Mouse (Mus musculus): ENCODE measurements around the gene Lrrc45. TPM values are rescaled to one million over a fixed set of nuclear protein-coding genes. Genes with fewer than 3 reads are reported as not detected.
"Not testable (repeated sequence)": the region's sequence is repeated elsewhere in the genome, so short reads cannot be mapped to it uniquely, and the experiment has no call there.

The Lrrc45 gene
- polyA plus RNA-seq, 1 experiment, result 34.3 TPM

DNA sequence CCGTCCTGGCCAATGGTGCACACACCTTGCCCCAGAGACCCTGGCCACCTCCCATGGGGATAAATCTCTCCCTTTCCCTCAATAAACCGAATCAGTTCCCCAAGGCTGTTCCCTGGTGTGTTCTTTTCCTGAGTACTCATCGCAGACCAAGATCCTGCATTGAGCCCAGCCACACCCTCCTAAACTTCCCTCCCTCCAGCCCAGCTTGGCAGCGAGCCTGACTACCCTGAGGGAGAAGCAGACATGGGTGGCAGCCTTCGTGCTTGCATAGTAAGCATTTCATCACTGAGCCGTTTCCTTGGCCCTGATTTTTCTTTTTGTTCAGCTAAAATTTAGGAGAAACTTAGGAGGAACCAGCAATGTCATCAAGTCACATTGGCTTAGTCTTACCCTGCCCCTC lies 19.8 kb downstream of the Lrrc45 start:
- H3K4me3 ChIP-seq (ENCODE audit: insufficient read depth, low read length), result no peak overlapping the region
- TF ChIP-seq POLR2A (IDR thresholded peaks at IDR 0.05; ENCODE audit: borderline replicate concordance, low read depth, low read length), result no peak
- no peak for TF ChIP-seq CTCF (IDR thresholded peaks at IDR 0.05; ENCODE audit: low read depth, low read length)
- peaks cover 48% of the 10 kb centered on the region for H3K4me1 ChIP-seq (ENCODE audit: control insufficient read depth, insufficient read depth, low read length)
- peak overlapping the region; percentile 80 for H3K27ac ChIP-seq (ENCODE audit: insufficient read depth, low read depth, low read length)

GRCm38 (mm10) chr11:120736424-120736823 lies 22.7 kb downstream of the Lrrc45 start:
- no peak overlapping the region for H3K27ac ChIP-seq (ENCODE audit: insufficient read depth, low read depth, low read length)
- TF ChIP-seq CTCF (IDR thresholded peaks at IDR 0.05; ENCODE audit: low read depth, low read length) (no peak), POLR2A (IDR thresholded peaks at IDR 0.05; ENCODE audit: borderline replicate concordance, low read depth, low read length) (no peak)
- peaks cover 23% of the 10 kb centered on the region for H3K4me1 ChIP-seq (ENCODE audit: control insufficient read depth, insufficient read depth, low read length)
- H3K4me3 ChIP-seq (ENCODE audit: insufficient read depth, low read length), result no peak overlapping the region

- TF ChIP-seq CTCF (IDR thresholded peaks at IDR 0.05; ENCODE audit: low read depth, low read length), result no peak
- TF ChIP-seq POLR2A (IDR thresholded peaks at IDR 0.05; ENCODE audit: borderline replicate concordance, low read depth, low read length), result no peak
- Histone ChIP-seq H3K27ac (ENCODE audit: insufficient read depth, low read depth, low read length) (no peak overlapping the region), H3K4me3 (ENCODE audit: insufficient read depth, low read length) (no peak overlapping the region), H3K4me1 (ENCODE audit: control insufficient read depth, insufficient read depth, low read length) (peaks cover 3% of the 10 kb centered on the region; the same call in 1 of the 2 replicates)
Observed at GRCm38 (mm10) chr11:120740981-120741380, 27.3 kb downstream of the Lrrc45 start.

DNA sequence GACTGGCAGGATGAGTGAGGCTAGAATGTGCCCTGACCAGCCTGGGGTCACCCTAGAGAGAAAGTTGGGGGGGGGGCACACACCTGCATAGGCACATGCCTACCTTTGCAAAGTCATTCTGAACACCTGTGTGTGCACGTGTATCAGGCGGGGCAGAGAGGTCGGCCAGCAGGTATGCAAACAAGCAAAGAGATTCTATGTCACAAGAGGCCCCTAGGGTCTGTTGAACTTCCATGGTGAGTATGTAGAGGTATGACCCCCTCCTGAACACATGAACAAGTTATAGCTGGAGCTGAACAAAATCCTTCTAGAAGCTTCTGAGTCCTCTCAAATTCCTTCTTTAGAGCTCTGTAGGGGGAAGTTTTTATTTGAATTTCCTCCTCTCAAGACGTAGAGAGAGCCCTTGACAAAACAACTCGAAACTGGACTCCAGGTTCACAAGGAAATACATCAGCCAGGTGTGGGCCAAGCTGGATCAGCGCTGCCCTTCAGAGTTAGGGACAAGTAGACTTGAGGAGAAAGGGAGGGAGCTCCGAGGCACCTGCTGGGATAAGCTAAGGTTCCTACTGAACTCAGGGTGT lies 30.5 kb downstream of the Lrrc45 start:
- TF ChIP-seq POLR2A (IDR thresholded peaks at IDR 0.05; ENCODE audit: borderline replicate concordance, low read depth, low read length) (no peak), CTCF (IDR thresholded peaks at IDR 0.05; ENCODE audit: low read depth, low read length) (no peak)
- Histone ChIP-seq H3K4me3 (ENCODE audit: insufficient read depth, low read length) (no peak overlapping the region), H3K27ac (ENCODE audit: insufficient read depth, low read depth, low read length) (no peak overlapping the region), H3K4me1 (ENCODE audit: control insufficient read depth, insufficient read depth, low read length) (peaks cover 26% of the 10 kb centered on the region)

DNA sequence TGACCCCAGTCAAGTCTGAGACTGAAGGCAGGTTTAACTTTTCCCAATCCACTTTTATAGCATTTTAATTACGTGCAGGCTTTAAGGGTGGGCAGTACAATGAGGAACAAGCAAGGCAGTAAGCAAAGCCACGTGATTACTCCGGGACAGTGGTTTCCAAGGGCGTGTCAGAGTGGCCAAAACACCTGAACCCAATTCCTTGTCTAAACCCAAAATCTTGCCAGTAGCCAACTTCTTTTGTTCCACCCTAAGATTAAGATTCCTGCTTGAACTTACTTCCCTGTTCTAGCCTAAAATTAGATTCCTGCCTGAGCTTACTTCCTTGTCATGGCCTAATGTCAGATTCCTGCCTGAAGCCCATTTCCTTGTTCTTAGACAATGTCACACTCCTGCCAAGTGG lies 34.2 kb downstream of the Lrrc45 start:
- peak overlapping the region; percentile 88 for H3K27ac ChIP-seq (ENCODE audit: insufficient read depth, low read depth, low read length)
- TF ChIP-seq CTCF (IDR thresholded peaks at IDR 0.05; ENCODE audit: low read depth, low read length), result no peak
- no peak for TF ChIP-seq POLR2A (IDR thresholded peaks at IDR 0.05; ENCODE audit: borderline replicate concordance, low read depth, low read length)
- peaks cover 37% of the 10 kb centered on the region for H3K4me1 ChIP-seq (ENCODE audit: control insufficient read depth, insufficient read depth, low read length)
- H3K4me3 ChIP-seq (ENCODE audit: insufficient read depth, low read length), result no peak overlapping the region

DNA sequence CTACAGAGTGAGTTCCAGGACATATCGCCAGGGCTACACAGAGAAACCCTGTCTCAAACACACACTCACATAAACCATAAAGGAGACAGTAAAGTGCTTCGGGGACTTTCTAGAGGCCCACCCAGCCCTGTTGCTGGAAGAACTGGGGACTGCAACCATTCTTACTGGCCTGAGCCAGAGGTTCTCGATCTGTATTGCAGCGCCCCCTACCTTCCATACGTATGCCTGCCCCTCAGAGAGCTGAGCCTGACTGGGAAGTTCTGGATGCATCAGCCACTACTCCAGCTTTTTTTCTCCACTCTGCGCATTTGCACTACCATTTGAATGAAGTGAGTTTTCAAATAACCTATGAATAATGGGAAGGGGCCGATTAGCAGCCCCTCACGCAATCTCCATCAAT lies 35.7 kb downstream of the Lrrc45 start:
- no peak overlapping the region for H3K27ac ChIP-seq (ENCODE audit: insufficient read depth, low read depth, low read length)
- H3K4me1 ChIP-seq (ENCODE audit: control insufficient read depth, insufficient read depth, low read length), result peaks cover 37% of the 10 kb centered on the region
- no peak overlapping the region for H3K4me3 ChIP-seq (ENCODE audit: insufficient read depth, low read length)
- peak; percentile 63; the same call in 1 of the 2 replicates for TF ChIP-seq CTCF (IDR thresholded peaks at IDR 0.05; ENCODE audit: low read depth, low read length)
- no peak for TF ChIP-seq POLR2A (IDR thresholded peaks at IDR 0.05; ENCODE audit: borderline replicate concordance, low read depth, low read length)

GRCm38 (mm10) chr11:120751606-120752005 lies 37.9 kb downstream of the Lrrc45 start:
- TF ChIP-seq CTCF (IDR thresholded peaks at IDR 0.05; ENCODE audit: low read depth, low read length) (no peak), POLR2A (IDR thresholded peaks at IDR 0.05; ENCODE audit: borderline replicate concordance, low read depth, low read length) (no peak)
- Histone ChIP-seq H3K4me1 (ENCODE audit: control insufficient read depth, insufficient read depth, low read length) (peaks cover 28% of the 10 kb centered on the region), H3K4me3 (ENCODE audit: insufficient read depth, low read length) (no peak overlapping the region), H3K27ac (ENCODE audit: insufficient read depth, low read depth, low read length) (no peak overlapping the region)

- TF ChIP-seq POLR2A (IDR thresholded peaks at IDR 0.05; ENCODE audit: borderline replicate concordance, low read depth, low read length) (no peak), CTCF (IDR thresholded peaks at IDR 0.05; ENCODE audit: low read depth, low read length) (no peak)
- peaks cover 9% of the 10 kb centered on the region for H3K4me1 ChIP-seq (ENCODE audit: control insufficient read depth, insufficient read depth, low read length)
- no peak overlapping the region for H3K27ac ChIP-seq (ENCODE audit: insufficient read depth, low read depth, low read length)
- no peak overlapping the region for H3K4me3 ChIP-seq (ENCODE audit: insufficient read depth, low read length)
Observed at GRCm38 (mm10) chr11:120760236-120760635, 46.5 kb downstream of the Lrrc45 start.

DNA sequence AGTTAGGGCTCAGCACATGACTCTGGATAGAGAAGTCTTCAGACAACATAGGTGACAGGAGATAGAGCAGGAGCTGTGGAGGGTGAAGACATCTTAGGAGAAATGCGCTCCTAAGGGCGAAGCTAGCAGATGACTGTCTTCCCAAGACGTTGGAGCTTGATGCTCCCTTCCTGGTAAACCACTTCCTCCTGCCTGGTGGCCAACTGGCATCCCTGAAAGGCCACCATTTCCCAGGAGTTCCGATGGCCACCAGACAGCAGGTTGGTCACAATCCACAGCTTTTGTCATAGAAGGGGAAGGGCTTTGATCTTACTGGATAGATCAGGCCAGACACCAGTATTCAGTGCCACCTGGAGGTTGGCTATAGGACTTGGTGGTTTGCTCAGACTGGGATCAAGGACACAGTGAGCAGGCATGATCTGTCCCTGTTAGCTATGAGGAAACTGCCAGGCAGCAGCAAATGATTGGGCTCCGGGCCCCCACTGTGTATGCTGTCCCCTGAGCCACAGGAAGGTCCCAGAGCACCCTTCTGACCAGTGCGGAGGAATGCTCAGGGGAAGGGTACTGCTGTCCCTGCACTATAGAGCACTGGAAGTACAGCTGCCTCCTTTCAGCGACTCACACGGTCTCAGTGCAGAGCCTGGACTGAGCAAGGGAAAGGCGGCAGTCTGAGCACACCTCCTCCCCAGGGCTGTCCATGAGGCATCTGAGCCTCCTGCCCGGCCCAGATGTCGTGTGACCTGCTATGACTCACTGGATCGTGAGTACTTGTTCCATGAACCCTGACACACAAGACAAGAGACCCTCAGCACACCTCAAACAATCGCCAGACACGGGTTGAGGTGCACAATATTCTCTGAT lies 48.3 kb downstream of the Lrrc45 start:
- Histone ChIP-seq H3K27ac (ENCODE audit: insufficient read depth, low read depth, low read length) (peak overlapping the region; percentile 78), H3K4me3 (ENCODE audit: insufficient read depth, low read length) (peak overlapping the region; percentile 31), H3K4me1 (ENCODE audit: control insufficient read depth, insufficient read depth, low read length) (peaks cover 13% of the 10 kb centered on the region)
- TF ChIP-seq CTCF (IDR thresholded peaks at IDR 0.05; ENCODE audit: low read depth, low read length) (no peak), POLR2A (IDR thresholded peaks at IDR 0.05; ENCODE audit: borderline replicate concordance, low read depth, low read length) (no peak)

DNA sequence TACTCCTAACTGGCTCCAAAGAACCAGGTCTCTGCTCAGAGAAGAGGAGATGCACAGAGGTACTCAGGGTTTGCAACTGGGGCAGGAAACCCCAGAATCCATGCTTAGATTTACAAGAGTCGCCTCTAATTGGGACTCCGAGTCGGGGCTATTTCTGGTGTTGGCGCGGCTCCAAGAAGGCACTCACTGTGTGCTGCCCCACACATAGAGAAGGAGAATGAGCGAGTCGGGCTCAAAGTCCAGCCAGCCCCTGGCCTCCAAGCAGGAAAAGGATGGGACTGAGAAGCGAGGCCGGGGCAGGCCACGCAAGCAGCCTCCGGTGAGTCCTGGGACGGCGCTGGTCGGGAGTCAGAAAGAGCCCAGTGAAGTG lies 48.9 kb downstream of the Lrrc45 start, which contains the start of gene Hmga1b:
TSS of gene Hmga1b (plus strand) at position 123 of the 370 bp plus-strand sequence.
- Histone ChIP-seq H3K27ac (ENCODE audit: insufficient read depth, low read depth, low read length) (peak within 1 kb of the TSS; percentile 78), H3K4me1 (ENCODE audit: control insufficient read depth, insufficient read depth, low read length) (peaks cover 19% of the 10 kb centered on the region), H3K4me3 (ENCODE audit: insufficient read depth, low read length) (peak within 1 kb of the TSS; percentile 31)

- Histone ChIP-seq H3K4me1 (ENCODE audit: control insufficient read depth, insufficient read depth, low read length) (peaks cover 26% of the 10 kb centered on the region), H3K27ac (ENCODE audit: insufficient read depth, low read depth, low read length) (peak overlapping the region; percentile 78), H3K4me3 (ENCODE audit: insufficient read depth, low read length) (peak overlapping the region; percentile 31)
Observed at GRCm38 (mm10) chr11:120763121-120763999, 49.6 kb downstream of the Lrrc45 start.

- H3K4me3 ChIP-seq (ENCODE audit: insufficient read depth, low read length), result not testable (repeated sequence)
- H3K27ac ChIP-seq (ENCODE audit: insufficient read depth, low read depth, low read length), result peak overlapping the region; percentile 12; the same call in 1 of the 2 replicates
- peaks cover 26% of the 10 kb centered on the region for H3K4me1 ChIP-seq (ENCODE audit: control insufficient read depth, insufficient read depth, low read length)
Observed at GRCm38 (mm10) chr11:120767023-120767422, 53.3 kb downstream of the Lrrc45 start.
